Mouse (Mus musculus) G1E (cell line): Measurements from ENCODE around the gene Thy1. TPM values are rescaled to one million over a fixed set of nuclear protein-coding genes. Genes with fewer than 3 reads are reported as not detected.

Experiments used
- ATAC-seq: 2 replicates; pipeline ENCODE4 v1.8.0; 2016; ENCODE audit warnings: mild to moderate bottlenecking; ENCODE audit not compliant: insufficient number of reproducible peaks, poor library complexity, low FRiP score, severe bottlenecking; ENCODE audit errors: extremely low read depth
- DNase-seq: peaks from one replicate; pipeline ENCODE4 v3.0.0; 2012; ENCODE audit warnings: low spot score
- H3K27me3 ChIP-seq: 2 replicates; pipeline ENCODE4 v1.6.1; 2012; ENCODE audit warnings: mild to moderate bottlenecking, low read length, inconsistent platforms; ENCODE audit not compliant: insufficient read depth
- H3K36me3 ChIP-seq: replicated peaks from 2 replicates; pipeline ENCODE3; 2012; ENCODE audit warnings: mild to moderate bottlenecking, inconsistent platforms
- H3K4me1 ChIP-seq: 2 replicates; pipeline ENCODE4 v1.6.1; 2012; ENCODE audit warnings: low read depth, low read length, inconsistent platforms, mixed read lengths; ENCODE audit not compliant: insufficient read depth
- H3K4me3 ChIP-seq: 2 replicates; pipeline ENCODE4 v1.5.1; 2012; ENCODE audit warnings: low read depth, mild to moderate bottlenecking, inconsistent platforms, low read length, moderate library complexity, mixed read lengths
- H3K9me3 ChIP-seq: replicated peaks from 2 replicates; pipeline ENCODE4 v1.6.1; 2012; ENCODE audit warnings: inconsistent platforms
- CTCF ChIP-seq: IDR thresholded peaks from 2 replicates; pipeline ENCODE4 v1.5.1; 2012; ENCODE audit warnings: low read depth, low read length, inconsistent platforms, mixed read lengths
- GATA1 ChIP-seq: IDR thresholded peaks from 2 replicates; pipeline ENCODE4 v1.6.1; 2012; ENCODE audit warnings: borderline replicate concordance, low read length, inconsistent platforms, mixed read lengths
- GATA2 ChIP-seq: IDR thresholded peaks from 2 replicates; pipeline ENCODE4 v1.6.1; 2012; ENCODE audit warnings: low read depth, low read length, inconsistent platforms, borderline replicate concordance
- POLR2AphosphoS5 ChIP-seq: IDR thresholded peaks from 2 replicates; pipeline ENCODE4 v1.6.1; 2012; ENCODE audit warnings: low read depth, low read length, inconsistent platforms; ENCODE audit not compliant: insufficient replicate concordance
- TAL1 ChIP-seq: conservative IDR thresholded peaks from 2 replicates; pipeline ENCODE4 v1.6.1; 2012; ENCODE audit warnings: low read depth, low read length, inconsistent platforms, mixed read lengths
- polyA plus RNA-seq: library from polyadenylated mRNA; stranded (reverse); fragments of >175 nt; gene quantifications from 2 replicates; pipeline ENCODE4 v1.2.3, GENCODE M21; 2012
- total RNA-seq, 2 experiments: library from RNA; stranded (forward) in 1 of 2; stranded (reverse) in 1 of 2; fragments of 200-1000 nt in 1 of 2; fragments of >200 nt in 1 of 2; fragmentation: Nextera tagmentation in 1 of 2; gene quantifications; 2 replicates each; pipeline ENCODE4 v1.2.3; 2014 to 2017

The Thy1 gene
- total and polyA plus RNA-seq, 3 experiments: not detected

DNA sequence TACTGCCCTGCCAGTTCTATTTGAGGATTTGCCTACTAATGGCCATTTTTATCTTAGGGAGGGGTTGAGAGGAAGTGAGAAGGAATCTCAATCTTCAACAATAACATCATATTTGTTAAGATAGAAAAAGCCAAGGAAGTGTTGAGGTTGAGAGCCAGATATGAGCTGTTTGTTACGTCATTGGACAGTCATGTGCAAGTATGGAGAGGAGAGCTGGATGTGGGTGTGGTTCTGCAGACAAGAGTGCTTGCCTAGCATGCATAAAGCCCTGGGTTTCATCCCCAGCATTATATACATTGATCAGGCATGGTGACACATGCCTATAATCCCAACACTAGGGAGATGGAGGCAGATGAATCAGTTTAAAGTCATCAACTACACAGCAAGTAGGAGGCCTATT, 10.8 kb downstream of the Thy1 start:
- H3K36me3 ChIP-seq: no peaks in the 10 kb centered on the region
- no peak for TF ChIP-seq GATA2
- TF ChIP-seq TAL1: no peak
- TF ChIP-seq GATA1: no peak
- no peak for TF ChIP-seq POLR2AphosphoS5
- no peak for TF ChIP-seq CTCF
- no peaks in the 10 kb centered on the region for H3K4me1 ChIP-seq
- H3K9me3 ChIP-seq: no peaks in the 10 kb centered on the region
- ATAC-seq (no peak), DNase-seq (no peak)
- peaks cover 7% of the 10 kb centered on the region; the same call in 1 of the 2 replicates for H3K27me3 ChIP-seq
- no peak overlapping the region for H3K4me3 ChIP-seq

DNA sequence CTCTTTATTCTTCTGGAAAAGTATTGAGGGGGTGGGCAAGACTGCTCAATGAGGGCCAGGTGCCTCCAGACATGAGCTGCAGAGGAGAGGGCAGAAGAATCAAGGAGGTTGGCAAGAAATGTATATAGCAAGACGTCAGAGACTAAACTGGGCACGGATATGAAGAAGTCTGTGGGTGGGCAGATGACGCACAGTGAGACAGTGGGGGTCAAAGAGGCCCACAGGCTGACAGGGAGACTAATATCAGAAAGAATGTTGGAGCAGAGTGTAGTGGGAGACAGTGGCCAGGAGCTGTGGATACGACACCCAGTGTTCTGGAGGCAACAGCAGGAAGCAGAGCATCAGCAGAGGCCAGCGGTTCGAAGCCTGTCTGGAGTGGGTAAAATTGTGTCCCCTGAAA, 15.4 kb downstream of the Thy1 start:
- Histone ChIP-seq H3K9me3 (no peaks in the 10 kb centered on the region), H3K4me3 (no peak overlapping the region), H3K36me3 (no peaks in the 10 kb centered on the region), H3K4me1 (no peaks in the 10 kb centered on the region), H3K27me3 (peaks cover 7% of the 10 kb centered on the region; the same call in 1 of the 2 replicates)
- DNase-seq (no peak), ATAC-seq (no peak)
- TF ChIP-seq CTCF: no peak
- TF ChIP-seq GATA1: no peak

DNA sequence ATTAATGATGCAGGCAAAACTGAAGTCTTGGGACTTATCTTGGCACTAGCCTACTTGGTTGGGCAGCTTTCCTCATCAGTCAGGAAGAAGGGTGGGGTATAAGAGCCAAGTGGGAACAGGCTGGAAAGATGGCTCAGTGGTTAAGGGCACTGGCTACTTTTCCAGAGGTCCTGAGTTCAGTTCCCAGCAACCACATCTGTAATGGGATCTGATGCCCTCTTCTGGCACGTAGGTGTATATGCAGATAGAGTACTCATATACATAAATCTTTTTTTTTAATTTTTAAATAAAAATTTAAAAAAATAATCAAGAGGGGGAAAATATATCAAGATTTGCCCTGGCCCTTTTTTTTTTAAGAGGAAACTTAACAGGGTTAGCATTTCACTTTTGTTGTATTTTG, 22.0 kb downstream of the Thy1 start:
- H3K4me3 ChIP-seq: no peak overlapping the region
- H3K4me1 ChIP-seq: peaks cover 24% of the 10 kb centered on the region
- TF ChIP-seq GATA2 (no peak), GATA1 (no peak), POLR2AphosphoS5 (no peak), CTCF (no peak), TAL1 (no peak)
- no peaks in the 10 kb centered on the region for H3K9me3 ChIP-seq
- DNase-seq (no peak), ATAC-seq (no peak)
- no peaks in the 10 kb centered on the region for H3K36me3 ChIP-seq
- H3K27me3 ChIP-seq: peaks cover 5% of the 10 kb centered on the region; the same call in 1 of the 2 replicates

DNA sequence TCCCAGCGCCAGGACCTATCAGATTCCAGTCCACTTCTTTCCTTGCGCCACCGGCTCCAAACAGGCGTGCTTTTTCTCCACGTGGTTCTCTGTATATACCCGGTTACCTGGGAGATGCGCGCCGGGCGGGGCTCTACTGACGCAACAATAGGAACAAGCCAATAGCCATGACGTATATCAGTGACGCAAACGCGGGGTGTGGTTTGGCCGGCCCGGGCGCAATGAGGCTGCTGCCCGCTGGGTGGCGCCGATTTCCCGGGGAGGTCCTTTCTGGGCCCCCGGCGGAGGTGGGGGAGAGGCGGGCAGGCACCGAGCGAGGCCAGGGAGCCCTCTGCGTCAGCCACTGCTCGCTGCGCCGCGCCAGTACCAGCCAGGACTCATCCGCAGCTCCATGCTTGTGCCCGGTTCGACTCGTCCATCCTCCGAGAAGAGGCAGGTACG, 23.6 kb downstream of the Thy1 start, which contains the start of gene Usp2:
Gene Usp2, plus strand, starts transcription at position 237 of the 441 bp plus-strand sequence.
- H3K9me3 ChIP-seq: no peaks in the 10 kb centered on the region
- TF ChIP-seq CTCF (peak; percentile 64; the same call in 1 of the 2 replicates), GATA2 (no peak), TAL1 (no peak), POLR2AphosphoS5 (no peak), GATA1 (no peak)
- DNase-seq (peak; percentile 91), ATAC-seq (peak; percentile 97)
- no peaks in the 10 kb centered on the region for H3K36me3 ChIP-seq
- peaks cover 36% of the 10 kb centered on the region for H3K4me1 ChIP-seq
- H3K4me3 ChIP-seq: peak within 1 kb of the TSS; percentile 75
- H3K27me3 ChIP-seq: peaks cover 16% of the 10 kb centered on the region

GRCm38 (mm10) chr9:44067241-44067959, 24.2 kb downstream of the Thy1 start:
- peak; percentile 39 for DNase-seq
- peaks cover 22% of the 10 kb centered on the region for H3K27me3 ChIP-seq
- ATAC-seq: no peak
- H3K36me3 ChIP-seq: no peaks in the 10 kb centered on the region
- no peaks in the 10 kb centered on the region for H3K9me3 ChIP-seq
- peak overlapping the region; percentile 75 for H3K4me3 ChIP-seq
- H3K4me1 ChIP-seq: peaks cover 39% of the 10 kb centered on the region
- TF ChIP-seq POLR2AphosphoS5 (no peak), CTCF (no peak), GATA1 (no peak), TAL1 (no peak), GATA2 (no peak)

DNA sequence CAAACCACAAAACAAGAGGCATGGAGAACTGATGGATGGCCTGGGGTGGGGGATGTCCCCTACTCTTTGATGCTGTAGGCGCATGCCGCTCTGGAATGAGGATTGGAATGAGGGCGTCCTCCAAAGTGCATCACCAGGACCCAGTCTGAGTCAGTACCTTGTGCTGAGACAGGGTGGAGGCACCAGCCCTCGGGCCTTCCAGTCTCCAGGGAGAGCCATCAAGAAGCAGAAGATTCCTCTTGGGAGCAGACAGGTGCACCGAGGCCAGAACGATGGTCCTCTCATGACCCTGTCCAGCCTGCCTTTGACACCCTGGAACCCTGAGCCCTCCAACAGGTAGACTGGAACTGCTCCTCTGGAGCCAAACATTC, 24.8 kb downstream of the Thy1 start:
- TF ChIP-seq GATA1 (no peak), GATA2 (no peak), TAL1 (no peak), CTCF (no peak), POLR2AphosphoS5 (no peak)
- DNase-seq (no peak), ATAC-seq (no peak)
- peaks cover 23% of the 10 kb centered on the region for H3K27me3 ChIP-seq
- no peaks in the 10 kb centered on the region for H3K9me3 ChIP-seq
- H3K4me3 ChIP-seq: peak overlapping the region; percentile 3; the same call in 1 of the 2 replicates
- no peaks in the 10 kb centered on the region for H3K36me3 ChIP-seq
- H3K4me1 ChIP-seq: peaks cover 39% of the 10 kb centered on the region
